Mouse (Mus musculus) regulatory T cell (primary cell): ENCODE measurements around the gene Top3a.

ENCODE experiments used
- in situ Hi-C: fragments of 300-600 bp; cut with MboI, MseI; formaldehyde crosslinking; loops from one replicate; pipeline ENCODE4 v1.15.1; 2025; ENCODE audit warnings: high pct_unique_total_duplicates

Top3a gene

GRCm38 (mm10) chr11:60712639-60713255, 64.4 kb downstream of the Top3a start:
- in situ Hi-C loops, result no loop called here

DNA sequence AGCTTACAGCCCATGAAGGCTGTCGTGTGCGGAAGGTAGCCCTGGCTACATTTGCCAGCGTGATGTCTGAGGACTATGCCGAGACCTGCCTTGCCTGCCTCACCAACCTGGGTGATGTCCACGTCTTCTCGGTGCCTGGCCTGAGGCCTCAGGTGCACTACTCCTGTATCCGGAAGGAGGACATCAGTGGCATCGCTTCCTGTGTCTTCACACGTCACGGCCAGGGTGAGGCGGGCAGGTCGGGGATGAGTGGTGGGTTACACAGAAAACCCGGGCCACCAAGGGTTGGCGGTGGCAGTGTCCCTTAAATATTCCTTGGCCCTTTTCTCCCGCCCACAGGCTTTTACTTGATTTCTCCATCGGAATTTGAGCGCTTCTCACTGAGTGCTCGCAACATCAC, 65.1 kb downstream of the Top3a start:
- in situ Hi-C loops, result no loop called here

DNA sequence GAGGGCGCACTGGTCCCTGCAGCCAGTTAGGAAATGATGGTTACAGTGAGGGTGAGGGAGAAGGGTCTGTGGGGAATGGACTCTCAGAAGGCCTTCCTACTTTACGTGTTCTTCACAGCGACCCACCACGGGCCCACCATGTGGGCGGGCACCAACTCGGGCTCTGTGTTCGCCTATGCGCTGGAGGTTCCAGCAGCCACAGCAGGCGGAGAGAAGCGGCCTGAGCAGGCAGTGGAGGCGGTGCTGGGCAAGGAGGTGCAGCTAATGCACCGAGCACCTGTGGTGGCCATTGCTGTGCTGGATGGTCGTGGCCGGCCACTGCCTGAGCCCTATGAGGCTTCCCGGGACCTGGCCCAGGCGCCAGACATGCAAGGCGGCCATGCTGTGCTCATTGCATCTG, 65.9 kb downstream of the Top3a start:
- in situ Hi-C loops, result no loop called here

GRCm38 (mm10) chr11:60709481-60710465, 67.4 kb downstream of the Top3a start:
- in situ Hi-C loops, result no loop called here

DNA sequence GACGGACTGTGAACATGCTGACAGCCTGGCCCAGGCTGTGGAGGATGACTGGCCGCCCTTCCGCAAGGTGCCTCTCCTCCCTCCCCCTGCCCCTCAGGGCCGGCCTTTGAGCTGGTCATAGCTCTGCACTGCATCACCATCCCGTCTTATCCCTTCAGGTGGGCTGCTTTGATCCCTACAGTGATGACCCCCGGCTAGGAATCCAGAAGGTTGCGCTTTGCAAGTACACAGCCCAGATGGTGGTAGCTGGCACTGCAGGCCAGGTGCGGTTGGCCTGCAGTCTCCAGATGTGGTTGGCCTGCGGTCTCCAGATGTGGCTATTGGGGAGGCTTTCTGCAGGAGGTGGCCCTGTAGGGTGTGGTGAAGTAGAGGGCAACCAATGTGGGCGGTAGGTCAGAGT, 68.5 kb downstream of the Top3a start:
- in situ Hi-C loops, result no loop called here

- in situ Hi-C loops, result no loop called here
Measured at GRCm38 (mm10) chr11:60707672-60708071, 69.5 kb downstream of the Top3a start.

- in situ Hi-C loops, result no loop called here
Measured at GRCm38 (mm10) chr11:60706696-60707480, 70.3 kb downstream of the Top3a start.

- in situ Hi-C loops, result no loop called here
Measured at GRCm38 (mm10) chr11:60706076-60706475, 71.1 kb downstream of the Top3a start.

GRCm38 (mm10) chr11:60705255-60705654, 71.9 kb downstream of the Top3a start:
- in situ Hi-C loops, result no loop called here

GRCm38 (mm10) chr11:60704023-60704880, 72.9 kb downstream of the Top3a start:
- in situ Hi-C loops, result no loop called here

DNA sequence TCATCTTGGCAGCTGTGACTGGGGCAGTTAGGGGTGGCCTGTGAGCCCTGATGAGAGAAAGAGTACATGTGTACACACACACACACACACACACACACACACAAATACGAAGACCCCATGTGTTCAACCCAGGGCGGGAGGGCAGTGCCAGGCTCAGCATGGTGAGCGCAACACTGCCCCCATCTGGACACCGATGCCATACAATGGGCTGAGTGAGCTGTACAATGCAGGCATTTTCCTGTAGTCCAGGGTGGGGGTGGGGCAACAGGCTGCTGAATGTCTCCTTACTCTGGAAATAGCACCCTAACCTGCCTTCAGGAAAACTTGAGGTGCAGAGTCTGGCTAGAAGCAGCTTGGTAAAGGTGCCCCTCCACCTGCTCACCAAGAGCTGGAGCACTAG, 74.0 kb downstream of the Top3a start:
- in situ Hi-C loops, result no loop called here

DNA sequence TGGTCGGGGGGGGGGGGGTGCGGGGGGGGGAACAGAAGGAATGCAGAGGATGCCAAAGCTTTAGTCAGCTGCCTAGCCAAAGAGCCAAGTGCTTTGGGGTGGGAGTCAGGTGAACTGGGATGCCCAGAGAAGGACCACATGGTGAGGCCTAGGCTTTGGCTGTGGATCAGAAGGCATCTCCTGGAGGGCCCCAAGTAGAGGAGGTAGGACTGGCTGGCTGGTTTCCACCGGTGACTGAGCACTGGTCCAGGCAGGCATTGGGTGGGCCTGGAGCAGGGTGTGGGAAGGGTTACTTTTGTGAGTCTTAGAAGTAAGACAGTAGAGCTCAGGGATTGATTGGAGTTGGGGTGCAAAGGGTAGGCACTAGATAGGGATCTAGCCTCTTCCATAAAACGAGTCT, 75.6 kb downstream of the Top3a start:
- in situ Hi-C loops, result no loop called here

DNA sequence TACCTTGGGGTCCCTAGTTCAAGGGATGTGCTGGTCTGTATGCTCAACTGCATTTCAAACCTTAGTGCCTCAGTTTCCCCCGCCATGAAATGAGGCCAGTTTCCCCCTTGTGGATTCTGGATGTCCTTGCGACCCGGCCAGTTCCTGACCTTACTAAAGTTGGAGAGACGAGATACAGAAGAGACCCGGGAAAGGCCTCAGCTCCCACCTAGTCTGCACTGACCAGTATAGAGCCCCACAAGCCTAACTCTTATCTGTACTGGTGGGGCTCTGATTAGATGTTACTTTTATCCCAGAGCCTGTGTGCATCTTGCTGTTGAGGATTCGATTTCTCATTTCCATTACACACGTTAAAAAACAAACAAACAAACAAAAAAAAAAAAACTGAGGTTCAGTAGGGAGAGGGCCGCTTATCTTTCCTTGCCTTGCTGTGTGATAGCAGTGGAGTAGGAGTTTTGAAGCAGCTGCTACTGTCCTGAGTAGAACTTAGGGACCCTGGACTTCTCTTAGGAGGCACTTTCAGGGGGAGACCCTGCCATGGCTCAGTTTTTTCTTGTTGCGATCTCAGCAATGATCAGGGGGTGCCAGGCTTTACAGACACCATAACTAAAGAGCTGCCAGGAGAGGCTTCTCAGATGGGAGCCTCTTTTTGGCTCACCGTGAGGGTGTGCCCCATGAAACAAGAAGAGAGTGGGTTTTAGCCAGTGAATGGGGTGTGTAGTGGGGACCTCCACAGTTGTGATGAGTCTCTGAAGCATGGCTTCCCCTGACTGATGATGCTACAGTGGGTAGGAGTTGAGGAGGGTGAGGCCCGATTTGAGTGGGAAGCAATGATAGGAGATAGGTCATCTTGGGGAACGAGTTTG, 76.6 kb downstream of the Top3a start:
- in situ Hi-C loops, result no loop called here

GRCm38 (mm10) chr11:60699524-60700075, 77.6 kb downstream of the Top3a start, which contains the start of gene Llgl1:
Gene Llgl1, plus strand, starts transcription at chr11:60699723.
- in situ Hi-C loops, result loop anchor here (5.0 kb wide), 1 partner anchor 78 kb away; the partner anchor contains the start of genes Smcr8 and Top3a

GRCm38 (mm10) chr11:60698806-60699523, 78.2 kb downstream of the Top3a start:
- in situ Hi-C loops, result loop anchor here (5.0 kb wide), 1 partner anchor 78 kb away; the partner anchor contains the start of genes Smcr8 and Top3a

DNA sequence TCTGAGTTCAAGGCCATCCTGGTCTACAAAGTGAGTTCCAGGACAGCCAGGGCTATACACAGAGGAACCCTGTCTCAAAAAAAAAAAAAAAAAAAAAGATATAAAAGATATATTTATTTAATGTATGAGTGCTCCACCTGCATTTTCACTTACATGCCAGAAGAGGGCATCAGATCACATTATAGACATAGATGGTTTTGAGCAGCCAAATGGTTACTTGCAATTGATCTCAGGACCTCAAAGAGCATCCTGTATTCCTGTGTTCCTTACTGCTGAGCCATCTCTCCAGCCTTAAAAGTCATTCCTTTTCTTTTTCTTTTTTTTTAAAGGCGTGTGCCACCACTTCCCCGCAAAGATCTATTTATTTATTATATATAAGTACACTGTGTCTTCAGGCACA, 79.6 kb downstream of the Top3a start:
- in situ Hi-C loops, result loop anchor here (5.0 kb wide), 1 partner anchor 80 kb away; the partner anchor contains the start of genes Smcr8 and Top3a

DNA sequence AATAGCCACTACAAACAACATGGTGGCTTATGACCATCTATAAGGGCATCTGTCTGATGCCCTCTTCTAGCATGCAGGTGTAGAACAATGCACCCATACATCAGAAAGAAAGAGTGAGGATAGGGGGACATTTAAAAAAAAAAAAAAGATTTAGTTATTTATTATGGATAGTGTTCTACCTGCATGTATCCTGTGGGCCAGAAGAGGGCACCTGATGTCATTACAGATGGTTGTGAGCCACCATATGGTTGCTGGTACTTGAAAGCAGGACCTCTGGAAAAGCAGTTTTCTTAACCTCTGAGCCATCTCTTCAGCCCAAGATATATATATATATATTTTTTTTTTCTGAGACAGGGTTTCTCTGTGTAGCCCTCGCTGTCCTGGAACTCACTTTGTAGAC, 81.0 kb downstream of the Top3a start:
- in situ Hi-C loops, result loop anchor here (5.0 kb wide), 1 partner anchor 81 kb away; the partner anchor contains the start of genes Smcr8 and Top3a
